Mouse (Mus musculus): ENCODE measurements around the gene Isg15. TPM values are rescaled to one million over a fixed set of nuclear protein-coding genes. Genes with fewer than 3 reads are reported as not detected.
A peak's percentile ranks its signal among the peaks of the same experiment; 100 is the strongest.

The Isg15 gene
- polyA plus RNA-seq, 1 experiment, result 0.35 TPM

GRCm38 (mm10) chr4:156234021-156234501, 33.4 kb upstream of the Isg15 start:
- no peaks in the 10 kb centered on the region for H3K27me3 ChIP-seq (ENCODE audit: control insufficient read depth, insufficient read depth, low read length)
- no peaks in the 10 kb centered on the region for H3K36me3 ChIP-seq (ENCODE audit: control insufficient read depth, insufficient read depth, low read length)
- no peak overlapping the region for H3K27ac ChIP-seq (ENCODE audit: control insufficient read depth, insufficient read depth, low read depth, low read length)
- TF ChIP-seq POLR2A (IDR thresholded peaks at IDR 0.05; ENCODE audit: control insufficient read depth, low read depth, low read length) (no peak), CTCF (IDR thresholded peaks at IDR 0.05; ENCODE audit: control insufficient read depth, insufficient read depth, insufficient replicate concordance, low read depth, low read length) (no peak)
- peak overlapping the region; percentile 70 for H3K4me3 ChIP-seq (ENCODE audit: control insufficient read depth, low read depth, low read length)
- H3K4me1 ChIP-seq (ENCODE audit: control insufficient read depth, insufficient read depth, low read length), result peaks cover 10% of the 10 kb centered on the region

- H3K27me3 ChIP-seq (ENCODE audit: control insufficient read depth, insufficient read depth, low read length), result no peaks in the 10 kb centered on the region
- TF ChIP-seq CTCF (IDR thresholded peaks at IDR 0.05; ENCODE audit: control insufficient read depth, insufficient read depth, insufficient replicate concordance, low read depth, low read length) (no peak), POLR2A (IDR thresholded peaks at IDR 0.05; ENCODE audit: control insufficient read depth, low read depth, low read length) (no peak)
- peak overlapping the region; percentile 74 for H3K4me3 ChIP-seq (ENCODE audit: control insufficient read depth, low read depth, low read length)
- H3K36me3 ChIP-seq (ENCODE audit: control insufficient read depth, insufficient read depth, low read length), result no peaks in the 10 kb centered on the region
- H3K4me1 ChIP-seq (ENCODE audit: control insufficient read depth, insufficient read depth, low read length), result peaks cover 14% of the 10 kb centered on the region
- peak overlapping the region; percentile 19 for H3K27ac ChIP-seq (ENCODE audit: control insufficient read depth, insufficient read depth, low read depth, low read length)
Measured at GRCm38 (mm10) chr4:156228393-156229024, 27.9 kb upstream of the Isg15 start.

DNA sequence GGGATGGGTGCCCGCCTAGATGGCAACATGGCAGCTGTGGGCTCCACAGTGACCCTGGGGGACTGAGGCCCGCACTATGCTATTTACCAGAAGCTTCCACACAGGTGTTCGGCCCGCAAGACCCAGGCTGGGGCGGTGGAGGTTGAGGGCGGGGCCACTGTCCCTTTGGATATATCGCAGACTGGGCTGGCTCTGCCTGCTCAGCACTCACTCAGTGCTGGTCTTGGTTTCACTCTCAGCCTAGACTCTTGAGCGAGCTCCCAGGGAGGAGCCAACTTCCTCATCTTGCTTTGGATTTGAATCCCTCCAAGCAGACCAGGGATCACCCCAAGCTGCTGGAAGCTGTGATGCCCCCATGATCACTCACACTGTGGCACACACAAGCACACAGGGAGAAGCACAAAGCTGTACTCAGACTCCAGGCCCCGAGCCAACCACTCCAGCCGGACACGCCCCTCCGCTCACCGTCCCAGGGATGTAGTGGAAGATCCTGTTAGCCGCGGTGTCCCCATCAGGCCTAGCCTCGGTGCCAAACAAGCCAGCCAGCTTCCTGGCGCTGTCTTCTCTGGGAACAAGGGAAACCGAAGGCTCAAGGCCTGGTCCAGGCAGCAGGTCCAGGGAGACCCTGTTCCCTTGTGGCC, 27.3 kb upstream of the Isg15 start:
- H3K4me3 ChIP-seq (ENCODE audit: control insufficient read depth, low read depth, low read length), result peak overlapping the region; percentile 74
- no peaks in the 10 kb centered on the region for H3K36me3 ChIP-seq (ENCODE audit: control insufficient read depth, insufficient read depth, low read length)
- H3K27ac ChIP-seq (ENCODE audit: control insufficient read depth, insufficient read depth, low read depth, low read length), result peak overlapping the region; percentile 19
- peaks cover 14% of the 10 kb centered on the region for H3K4me1 ChIP-seq (ENCODE audit: control insufficient read depth, insufficient read depth, low read length)
- H3K27me3 ChIP-seq (ENCODE audit: control insufficient read depth, insufficient read depth, low read length), result no peaks in the 10 kb centered on the region
- no peak for TF ChIP-seq POLR2A (IDR thresholded peaks at IDR 0.05; ENCODE audit: control insufficient read depth, low read depth, low read length)
- no peak for TF ChIP-seq CTCF (IDR thresholded peaks at IDR 0.05; ENCODE audit: control insufficient read depth, insufficient read depth, insufficient replicate concordance, low read depth, low read length)

GRCm38 (mm10) chr4:156224276-156224675, 23.7 kb upstream of the Isg15 start:
- TF ChIP-seq POLR2A (IDR thresholded peaks at IDR 0.05; ENCODE audit: control insufficient read depth, low read depth, low read length) (no peak), CTCF (IDR thresholded peaks at IDR 0.05; ENCODE audit: control insufficient read depth, insufficient read depth, insufficient replicate concordance, low read depth, low read length) (no peak)
- Histone ChIP-seq H3K27ac (ENCODE audit: control insufficient read depth, insufficient read depth, low read depth, low read length) (no peak overlapping the region), H3K27me3 (ENCODE audit: control insufficient read depth, insufficient read depth, low read length) (no peaks in the 10 kb centered on the region), H3K4me3 (ENCODE audit: control insufficient read depth, low read depth, low read length) (no peak overlapping the region), H3K4me1 (ENCODE audit: control insufficient read depth, insufficient read depth, low read length) (peaks cover 14% of the 10 kb centered on the region), H3K36me3 (ENCODE audit: control insufficient read depth, insufficient read depth, low read length) (no peaks in the 10 kb centered on the region)

GRCm38 (mm10) chr4:156219936-156220335, 19.3 kb upstream of the Isg15 start:
- TF ChIP-seq POLR2A (IDR thresholded peaks at IDR 0.05; ENCODE audit: control insufficient read depth, low read depth, low read length), result no peak
- no peak for TF ChIP-seq CTCF (IDR thresholded peaks at IDR 0.05; ENCODE audit: control insufficient read depth, insufficient read depth, insufficient replicate concordance, low read depth, low read length)
- Histone ChIP-seq H3K36me3 (ENCODE audit: control insufficient read depth, insufficient read depth, low read length) (no peaks in the 10 kb centered on the region), H3K4me1 (ENCODE audit: control insufficient read depth, insufficient read depth, low read length) (no peaks in the 10 kb centered on the region), H3K4me3 (ENCODE audit: control insufficient read depth, low read depth, low read length) (no peak overlapping the region), H3K27ac (ENCODE audit: control insufficient read depth, insufficient read depth, low read depth, low read length) (no peak overlapping the region), H3K27me3 (ENCODE audit: control insufficient read depth, insufficient read depth, low read length) (no peaks in the 10 kb centered on the region)

DNA sequence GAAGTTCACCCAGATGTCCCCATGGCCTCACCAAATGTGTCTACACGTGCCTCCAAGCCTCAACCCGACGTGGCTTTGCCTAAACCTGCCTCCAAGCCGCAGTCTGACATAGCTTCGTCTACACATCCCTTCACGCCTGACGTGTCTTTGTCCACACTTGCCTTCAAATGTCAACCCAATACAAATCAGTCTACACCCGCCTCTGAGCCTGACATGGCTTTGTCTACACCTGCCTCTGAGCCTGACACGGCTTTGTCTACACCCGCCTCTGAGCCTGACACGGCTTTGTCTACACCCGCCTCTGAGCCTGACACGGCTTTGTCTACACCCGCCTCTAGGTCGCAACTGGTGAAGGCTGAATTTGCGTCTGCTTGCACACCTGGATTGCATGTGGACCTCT, 17.2 kb upstream of the Isg15 start:
- Histone ChIP-seq H3K4me3 (ENCODE audit: control insufficient read depth, low read depth, low read length) (no peak overlapping the region), H3K4me1 (ENCODE audit: control insufficient read depth, insufficient read depth, low read length) (no peaks in the 10 kb centered on the region), H3K36me3 (ENCODE audit: control insufficient read depth, insufficient read depth, low read length) (no peaks in the 10 kb centered on the region), H3K27ac (ENCODE audit: control insufficient read depth, insufficient read depth, low read depth, low read length) (no peak overlapping the region), H3K27me3 (ENCODE audit: control insufficient read depth, insufficient read depth, low read length) (no peaks in the 10 kb centered on the region)
- no peak for TF ChIP-seq POLR2A (IDR thresholded peaks at IDR 0.05; ENCODE audit: control insufficient read depth, low read depth, low read length)
- no peak for TF ChIP-seq CTCF (IDR thresholded peaks at IDR 0.05; ENCODE audit: control insufficient read depth, insufficient read depth, insufficient replicate concordance, low read depth, low read length)

GRCm38 (mm10) chr4:156217022-156217669, 16.5 kb upstream of the Isg15 start:
- no peaks in the 10 kb centered on the region for H3K27me3 ChIP-seq (ENCODE audit: control insufficient read depth, insufficient read depth, low read length)
- H3K4me1 ChIP-seq (ENCODE audit: control insufficient read depth, insufficient read depth, low read length), result no peaks in the 10 kb centered on the region
- no peaks in the 10 kb centered on the region for H3K36me3 ChIP-seq (ENCODE audit: control insufficient read depth, insufficient read depth, low read length)
- no peak overlapping the region for H3K27ac ChIP-seq (ENCODE audit: control insufficient read depth, insufficient read depth, low read depth, low read length)
- TF ChIP-seq CTCF (IDR thresholded peaks at IDR 0.05; ENCODE audit: control insufficient read depth, insufficient read depth, insufficient replicate concordance, low read depth, low read length) (no peak), POLR2A (IDR thresholded peaks at IDR 0.05; ENCODE audit: control insufficient read depth, low read depth, low read length) (no peak)
- no peak overlapping the region for H3K4me3 ChIP-seq (ENCODE audit: control insufficient read depth, low read depth, low read length)
